Mouse (Mus musculus) left cerebral cortex, adult 2 months (tissue): ENCODE data around the gene Dthd1. TPM values are rescaled to one million over a fixed set of nuclear protein-coding genes. Genes with fewer than 3 reads are reported as not detected.

Experiments used
- DNase-seq, 2 experiments: peaks; one replicate each; pipeline ENCODE4 v3.0.0; 2021 to 2022; ENCODE audit warnings: low spot score in 2 of 2, mixed read lengths in 1 of 2; ENCODE audit errors: extremely low spot score in 1 of 2
- H3K27ac ChIP-seq: fragments of 200-600 bp; 2 replicates; pipeline ENCODE4 v1.8.1; 2022
- H3K4me3 ChIP-seq: fragments of 200-600 bp; 2 replicates; pipeline ENCODE4 v1.8.1; 2022
- CTCF ChIP-seq: fragments of 200-600 bp; IDR thresholded peaks from 2 replicates; pipeline ENCODE4 v1.8.1; 2022; ENCODE audit warnings: antibody characterized with exemption, mild to moderate bottlenecking, moderate library complexity
- intact Hi-C: fragments of 180-260 bp; cut with DNase I; formaldehyde crosslinking; loops from one replicate; pipeline ENCODE4 v1.15.1; 2025
- long read RNA-seq, 2 experiments: library from polyadenylated mRNA; stranded (forward); transcript quantifications; one replicate each; pipeline ENCODE4 v2.0.0; 2021; ENCODE audit warnings: borderline mapping rate in 2 of 2
- total RNA-seq, 2 experiments: library from RNA; stranded (reverse); gene quantifications; 2 replicates each; pipeline ENCODE4 v1.2.3; 2021

Dthd1 gene
- total RNA-seq, result not detected
- long read RNA-seq, experiment 1, result 0 reads
- long read RNA-seq, experiment 2, result 0 reads

DNA sequence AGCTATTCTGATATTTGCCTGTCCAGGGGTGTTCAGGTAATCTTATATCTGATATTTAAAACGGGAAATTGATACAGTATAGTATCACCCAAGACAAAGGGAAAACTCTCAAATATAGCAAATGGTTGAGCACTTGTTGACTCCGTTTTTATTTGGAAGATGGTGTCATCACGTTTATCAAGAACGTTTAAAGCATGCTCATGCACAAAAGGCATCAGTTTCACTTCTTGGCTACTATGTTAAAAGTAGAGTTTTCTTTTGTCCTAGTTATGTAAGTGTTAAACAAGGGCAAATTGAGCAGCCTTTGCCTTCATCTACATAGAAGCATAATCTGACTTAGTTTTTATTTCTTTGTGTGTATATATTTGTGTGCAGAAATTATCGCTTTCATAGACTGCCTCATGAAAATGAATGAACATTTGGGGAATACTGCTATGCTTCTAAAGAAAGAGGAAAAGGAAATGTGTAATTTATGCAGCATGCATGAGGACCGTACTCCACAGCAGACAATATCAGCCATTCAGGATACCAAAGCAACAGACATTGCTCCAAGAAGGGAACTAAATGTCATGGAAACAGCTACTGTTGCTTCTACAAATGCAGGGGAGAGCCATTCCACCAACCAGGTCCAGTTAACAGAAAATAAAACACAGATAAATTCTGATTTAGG lies at the start of gene Dthd1:
TSS of gene Dthd1 (plus strand) at position 422 of the 670 bp plus-strand sequence.
- intact Hi-C loops, result loop anchor here (2.0 kb wide), 1 partner anchor 47 kb away; the partner anchor contains the start of gene Arap2
- no peak for DNase-seq

DNA sequence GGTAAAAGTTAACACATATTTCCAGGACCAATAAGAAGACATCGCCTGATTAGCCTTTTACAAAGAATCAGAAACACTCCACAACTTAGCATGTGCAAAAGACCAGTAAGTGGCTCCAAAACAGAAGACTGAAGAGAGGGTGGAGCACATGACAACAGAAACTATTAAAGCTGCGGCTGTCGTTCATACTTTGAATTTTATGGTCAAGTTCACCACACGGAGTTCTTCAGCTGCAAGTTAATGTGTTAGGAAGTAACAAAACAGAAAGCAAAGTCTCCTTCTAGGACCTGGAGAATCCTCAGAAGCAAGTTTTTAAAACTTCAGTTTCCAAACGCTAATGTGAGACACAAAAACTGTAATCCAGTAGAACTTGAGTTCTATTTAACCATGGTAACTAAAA lies 49.5 kb upstream of the Dthd1 start:
- H3K4me3 ChIP-seq, result peak overlapping the region; percentile 78
- TF ChIP-seq CTCF, result no peak
- peak overlapping the region; percentile 95 for H3K27ac ChIP-seq
- DNase-seq, result no peak
- intact Hi-C loops, result no loop called here

More for the DNA sequence above, at the start of gene Dthd1:
- Histone ChIP-seq H3K4me3 (no peak within 1 kb of the TSS), H3K27ac (peak within 1 kb of the TSS; percentile 10; the same call in 1 of the 2 replicates)
- no peak for TF ChIP-seq CTCF

DNA sequence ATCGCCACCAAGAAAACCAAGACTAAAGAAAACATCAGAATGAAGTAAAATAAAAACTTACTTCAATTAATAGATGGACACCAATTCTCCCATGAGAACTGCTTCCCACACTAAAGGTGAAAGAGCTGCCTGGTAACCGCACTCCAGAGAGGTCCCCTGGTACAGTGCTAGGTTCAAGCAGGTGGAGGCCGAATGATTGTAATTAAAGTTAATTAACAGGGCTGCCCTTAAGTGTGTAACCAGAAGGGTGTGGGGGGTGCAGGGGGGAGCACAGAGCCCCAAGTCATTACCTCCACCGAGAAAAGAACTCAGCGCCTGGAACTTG lies 48.2 kb upstream of the Dthd1 start:
- Histone ChIP-seq H3K27ac (peak overlapping the region; percentile 95), H3K4me3 (peak overlapping the region; percentile 78)
- no peak for DNase-seq
- intact Hi-C loops, result loop anchor here (5.0 kb wide), 1 partner anchor 882 kb away; the partner anchor contains the start of gene Nwd2
- TF ChIP-seq CTCF, result no peak

DNA sequence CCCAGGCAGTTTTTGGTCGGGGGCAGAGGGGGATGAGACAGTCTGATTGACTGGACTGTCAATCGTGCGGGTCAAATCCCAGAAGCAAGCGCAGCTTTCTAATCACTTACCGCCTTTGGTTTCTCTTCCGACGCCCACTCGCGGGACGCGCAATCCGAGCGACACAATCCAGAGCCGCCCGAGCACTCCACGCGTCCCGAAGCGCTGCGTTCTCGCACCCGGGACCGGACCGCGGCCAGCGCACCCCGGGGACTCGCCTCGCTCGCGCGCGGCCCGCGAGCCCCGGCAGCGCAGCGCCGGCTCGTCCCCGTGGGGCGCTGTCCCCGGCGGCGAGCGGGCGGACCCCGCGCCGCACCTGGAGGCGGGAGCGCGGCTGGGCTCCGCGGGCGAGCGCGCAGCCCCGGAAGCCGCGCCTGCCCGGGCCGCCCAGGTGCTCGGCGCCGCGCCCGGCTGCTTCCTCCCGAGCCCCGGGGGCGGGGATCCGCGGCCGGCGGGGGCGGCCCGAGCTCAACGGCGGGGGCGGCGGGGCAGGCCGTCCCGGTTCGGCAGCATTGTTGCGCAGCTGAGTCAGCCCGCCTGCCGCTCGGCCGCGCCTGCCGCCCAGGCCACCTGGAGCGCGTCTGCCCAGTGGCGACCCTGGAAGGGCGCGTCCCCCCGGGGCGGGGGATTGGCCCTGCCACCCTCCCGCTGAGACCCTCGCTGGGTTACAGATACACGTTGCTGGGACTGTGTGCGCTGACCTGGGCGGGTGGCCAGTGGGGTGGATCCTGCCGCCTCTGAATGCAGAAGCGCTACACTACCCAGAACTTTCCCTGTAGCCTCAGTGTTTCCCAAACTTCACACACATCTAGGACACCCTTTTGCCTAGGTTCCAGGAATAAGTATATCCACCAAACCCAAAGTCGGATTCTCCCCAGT lies 47.6 kb upstream of the Dthd1 start, which contains the start of gene Arap2:
TSS of gene Arap2 (minus strand) at position 376 of the 918 bp plus-strand sequence.
- DNase-seq, result peak; percentile 67
- intact Hi-C loops, result loop anchor here (2.0 to 5.0 kb wide), 2 partner anchors 47 to 881 kb away; partner anchors contain the start of genes Dthd1 and Nwd2
- TF ChIP-seq CTCF, result no peak
- Histone ChIP-seq H3K27ac (peak within 1 kb of the TSS; percentile 95), H3K4me3 (peak within 1 kb of the TSS; percentile 78)

DNA sequence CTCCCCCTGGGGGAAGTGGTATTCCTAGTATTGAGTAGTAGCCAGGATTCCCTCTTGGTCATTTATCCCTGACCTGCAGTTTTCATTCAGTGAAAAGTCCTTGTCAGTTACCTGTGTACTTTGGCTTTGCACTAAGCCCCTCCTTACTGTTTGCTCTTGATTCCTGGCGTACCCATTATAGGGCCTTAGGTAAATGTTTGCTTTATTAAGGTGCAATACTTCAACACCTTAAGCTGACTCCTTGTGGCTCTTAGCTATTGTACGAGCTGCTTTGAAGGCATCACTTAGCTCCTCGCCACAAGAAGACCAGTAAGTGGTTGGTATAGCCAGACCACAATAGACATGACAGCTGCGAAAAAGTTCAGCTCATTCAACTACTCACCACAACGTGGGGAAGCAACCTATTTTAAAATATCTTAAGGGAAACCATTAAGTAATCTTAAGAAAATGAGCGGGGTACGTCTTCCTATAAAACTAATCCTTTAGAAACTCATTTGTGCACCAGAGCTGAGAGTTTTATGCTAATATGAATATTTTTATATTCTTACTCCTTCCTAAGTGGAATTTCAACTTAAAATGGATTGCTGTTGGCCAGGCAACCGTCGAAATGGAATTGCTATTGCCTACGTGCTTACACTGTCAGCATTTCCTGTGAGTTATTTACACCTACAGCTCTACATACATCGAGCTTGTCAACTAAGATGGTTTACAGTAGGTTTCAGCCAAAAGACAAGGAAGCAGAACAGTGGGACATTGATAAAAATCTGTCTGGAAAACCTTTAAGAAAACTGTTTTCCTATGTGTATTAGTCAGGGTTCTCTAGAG lies 41.6 kb upstream of the Dthd1 start:
- H3K27ac ChIP-seq, result no peak overlapping the region
- intact Hi-C loops, result no loop called here
- H3K4me3 ChIP-seq, result no peak overlapping the region
- no peak for TF ChIP-seq CTCF
- DNase-seq, result no peak

DNA sequence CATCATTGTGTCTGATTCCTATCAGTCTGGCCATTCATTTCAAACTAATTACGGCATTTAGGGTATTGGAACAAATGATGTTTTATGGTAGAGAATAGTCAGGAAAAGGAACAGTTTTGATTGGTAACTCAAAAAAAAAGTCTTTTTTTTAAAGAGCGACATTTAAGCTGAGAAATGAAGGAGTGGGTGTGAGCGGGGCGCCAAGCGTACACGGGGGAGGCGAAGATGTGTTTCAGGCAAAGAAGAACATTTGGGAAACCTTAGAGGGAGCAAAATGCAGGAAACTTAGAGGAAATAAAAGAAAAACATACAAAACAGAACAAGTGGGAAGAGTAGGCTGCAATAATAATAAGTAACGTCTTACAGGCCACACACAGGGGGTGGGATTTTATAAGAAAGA lies 35.8 kb upstream of the Dthd1 start:
- Histone ChIP-seq H3K4me3 (peak overlapping the region; percentile 22), H3K27ac (peak overlapping the region; percentile 34)
- intact Hi-C loops, result no loop called here
- no peak for TF ChIP-seq CTCF
- DNase-seq, result peak; percentile 34 to 37

DNA sequence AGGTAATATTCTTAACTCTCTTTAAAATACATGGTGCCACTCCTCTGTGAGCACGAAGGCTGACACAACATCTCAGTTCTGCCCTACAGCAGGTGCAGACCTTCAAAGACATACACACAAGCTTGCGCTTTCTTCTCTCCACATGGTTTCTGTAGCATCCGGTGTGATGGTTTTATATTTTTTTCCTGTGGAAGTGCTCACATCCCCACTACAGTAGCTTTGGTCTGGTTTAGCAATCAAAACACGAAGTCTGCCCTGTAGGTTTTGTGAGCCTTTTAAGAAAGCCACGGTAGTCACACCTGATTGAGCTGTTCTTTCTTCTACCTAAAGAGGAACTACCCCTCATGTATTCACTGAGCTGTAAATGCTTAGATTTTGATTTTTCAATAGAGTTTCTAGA lies 34.9 kb upstream of the Dthd1 start:
- H3K27ac ChIP-seq, result peak overlapping the region; percentile 66; the same call in 1 of the 2 replicates
- intact Hi-C loops, result no loop called here
- TF ChIP-seq CTCF, result no peak
- no peak for DNase-seq
- H3K4me3 ChIP-seq, result no peak overlapping the region

DNA sequence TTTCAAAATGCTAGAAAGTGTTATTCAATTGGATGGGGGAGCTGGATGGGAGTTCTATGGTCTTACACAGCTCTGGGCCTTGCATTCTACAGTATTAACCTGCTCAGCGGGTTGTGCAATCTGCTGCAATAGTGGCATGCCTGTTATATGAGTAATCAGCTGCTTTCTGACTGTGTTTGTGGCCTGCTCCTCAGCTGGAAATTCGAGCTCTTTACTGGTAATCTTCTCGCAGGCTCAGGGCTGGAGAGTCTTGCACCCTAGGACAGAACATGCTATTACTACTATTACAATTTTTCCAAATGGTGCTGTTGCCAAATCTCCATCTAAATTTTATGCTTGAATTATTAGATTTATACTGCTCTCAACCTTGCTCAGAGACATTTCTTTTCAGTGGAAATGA lies 26.8 kb upstream of the Dthd1 start:
- intact Hi-C loops, result no loop called here
- no peak for TF ChIP-seq CTCF
- H3K27ac ChIP-seq, result no peak overlapping the region
- DNase-seq, result no peak
- H3K4me3 ChIP-seq, result no peak overlapping the region

DNA sequence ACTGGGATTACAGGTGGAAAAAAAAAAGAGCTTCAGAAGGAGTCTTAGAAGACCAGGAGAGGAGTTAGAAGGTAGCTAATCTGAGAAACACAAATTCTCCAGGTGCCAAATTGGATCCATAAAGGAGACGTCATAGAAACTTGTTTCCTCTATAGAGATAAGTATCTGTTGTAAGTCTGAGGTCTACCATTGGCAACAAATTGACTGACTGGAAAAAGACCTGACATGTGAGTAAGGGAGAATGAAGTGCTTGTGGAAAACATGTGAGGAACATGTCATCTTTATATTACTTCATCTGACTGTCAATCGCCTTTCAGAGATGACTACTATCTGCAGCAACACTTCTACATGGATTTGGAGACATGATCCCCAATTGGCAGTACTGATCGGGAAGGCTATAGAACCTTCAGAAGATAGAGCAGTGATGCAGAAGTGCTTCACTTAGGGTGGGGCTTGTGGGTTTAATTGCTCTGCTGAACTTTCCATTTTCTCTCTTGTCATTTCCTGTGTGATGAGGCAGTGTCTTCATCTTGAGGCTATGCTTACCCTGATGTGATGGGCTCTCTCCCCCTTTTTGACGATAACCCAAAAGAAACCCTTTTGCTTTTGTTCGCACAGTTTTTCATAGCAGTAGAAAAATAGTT lies 22.6 kb upstream of the Dthd1 start:
- TF ChIP-seq CTCF, result no peak
- no peak overlapping the region for H3K4me3 ChIP-seq
- DNase-seq, result no peak
- H3K27ac ChIP-seq, result no peak overlapping the region
- intact Hi-C loops, result no loop called here

DNA sequence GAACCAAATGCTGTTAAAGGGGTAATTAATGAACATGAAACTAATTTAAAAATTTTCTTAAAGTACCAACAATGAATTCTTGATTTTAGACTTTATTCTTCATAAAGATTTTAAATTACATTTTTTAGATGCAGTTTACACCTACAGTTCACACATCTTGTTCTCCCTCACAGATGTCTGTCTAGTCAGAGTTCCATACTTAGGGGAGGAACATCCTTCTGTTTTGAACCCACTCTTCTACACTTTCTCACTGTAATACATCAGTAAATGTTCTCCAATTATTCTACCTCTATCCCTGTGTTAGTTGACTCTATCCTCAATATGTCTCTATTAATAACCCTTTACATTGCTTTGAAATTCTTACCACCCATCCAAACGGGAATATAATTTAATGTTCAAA lies 20.8 kb upstream of the Dthd1 start:
- Histone ChIP-seq H3K4me3 (no peak overlapping the region), H3K27ac (peak overlapping the region; percentile 4; the same call in 1 of the 2 replicates)
- intact Hi-C loops, result no loop called here
- no peak for DNase-seq
- no peak for TF ChIP-seq CTCF

DNA sequence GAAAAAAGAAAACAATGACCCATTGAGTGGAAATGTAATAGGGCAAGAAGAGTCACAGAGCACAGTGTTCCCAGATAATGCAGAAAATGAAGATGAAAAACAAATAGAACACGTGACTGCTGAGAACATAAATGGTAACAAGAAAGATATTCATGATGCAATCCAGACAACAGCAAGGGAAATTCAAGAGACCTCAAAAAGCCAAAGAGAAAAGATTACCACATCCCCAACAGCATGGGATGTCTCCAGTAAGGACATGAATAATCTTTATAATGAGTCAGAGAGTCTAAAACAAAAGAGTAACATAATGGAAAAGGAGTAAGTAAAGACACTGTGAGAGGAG lies 420 bp downstream of the Dthd1 start:
- no peak for TF ChIP-seq CTCF
- intact Hi-C loops, result no loop called here
- Histone ChIP-seq H3K27ac (peak overlapping the region; percentile 10; the same call in 1 of the 2 replicates), H3K4me3 (no peak overlapping the region)
- DNase-seq, result no peak
